Mouse (Mus musculus): ENCODE measurements around the gene Scamp2.

DNA sequence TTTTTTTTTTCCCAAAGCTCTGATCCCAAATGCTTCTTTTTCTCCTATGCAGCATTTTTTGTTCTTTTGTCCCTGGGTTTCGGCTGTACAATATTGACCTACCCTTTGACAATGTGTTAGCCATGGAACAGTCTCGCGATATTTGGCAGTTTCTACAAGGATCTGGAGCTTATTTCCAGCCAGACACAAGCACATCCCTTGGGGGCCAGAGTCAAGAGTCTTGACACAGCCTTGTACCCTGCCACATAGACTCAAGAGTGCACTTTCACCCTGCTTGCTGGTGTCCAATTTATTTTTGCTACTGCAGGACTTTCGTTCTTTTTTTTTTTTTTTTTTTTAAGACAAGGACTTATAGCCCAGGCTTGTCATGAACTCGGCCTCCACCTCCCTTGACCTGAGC, 24.4 kb upstream of the Scamp2 start:
- TF ChIP-seq CTCF (IDR thresholded peaks at IDR 0.05), result no peak
- no peak for TF ChIP-seq POLR2A (IDR thresholded peaks at IDR 0.05; ENCODE audit: insufficient read depth, low read depth, low read length)

All from heart, adult 2 months (tissue).